Mouse (Mus musculus): ENCODE data around the gene Lenep.
"Not testable (repeated sequence)": the region's sequence is repeated elsewhere in the genome, so short reads cannot be mapped to it uniquely, and the experiment has no call there.

Gene Lenep

DNA sequence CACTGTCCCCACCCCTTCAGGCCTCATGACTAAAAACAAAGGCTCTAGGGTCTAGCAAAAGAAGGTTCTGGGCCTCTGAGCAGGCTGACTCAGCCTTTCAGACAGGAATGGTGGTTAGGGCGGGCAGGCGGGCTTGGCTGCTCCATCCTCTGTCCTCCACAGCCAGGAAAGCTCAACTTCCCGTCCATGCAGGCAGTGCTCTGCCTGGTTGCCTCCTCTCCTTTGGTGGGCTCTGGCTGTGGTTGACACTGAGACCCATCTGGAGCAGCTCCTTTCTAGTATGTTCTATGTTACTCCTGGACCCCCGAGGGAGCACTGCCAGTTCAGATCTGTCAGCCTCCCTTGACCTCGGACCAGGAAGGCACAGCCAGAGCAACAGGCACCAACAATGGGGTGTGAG is at the start of gene Lenep:
Lenep (minus strand) TSS at position 101 of the 400 bp plus-strand sequence.
- DNase-seq: no peak

DNA sequence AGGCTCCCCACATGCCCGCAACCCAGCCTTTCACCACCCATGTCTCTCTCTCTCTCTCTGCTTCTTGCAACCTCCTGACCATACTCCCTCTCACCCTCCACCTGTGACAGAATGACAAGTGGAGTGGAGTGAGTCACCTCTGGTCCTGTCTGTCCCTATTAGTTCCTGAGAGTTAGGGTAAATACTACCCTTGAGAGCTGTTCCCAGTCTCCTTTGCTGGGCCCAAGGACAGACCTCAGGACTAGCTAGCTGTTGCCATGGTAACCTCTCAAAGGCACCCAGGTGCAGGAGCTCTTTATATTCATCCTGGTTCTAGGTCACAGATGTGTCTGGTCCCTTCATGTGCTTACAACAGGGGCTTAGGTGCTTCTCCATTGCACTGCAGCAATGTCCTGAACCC is 49.3 kb upstream of the Lenep start:
- DNase-seq: no peak

DNA sequence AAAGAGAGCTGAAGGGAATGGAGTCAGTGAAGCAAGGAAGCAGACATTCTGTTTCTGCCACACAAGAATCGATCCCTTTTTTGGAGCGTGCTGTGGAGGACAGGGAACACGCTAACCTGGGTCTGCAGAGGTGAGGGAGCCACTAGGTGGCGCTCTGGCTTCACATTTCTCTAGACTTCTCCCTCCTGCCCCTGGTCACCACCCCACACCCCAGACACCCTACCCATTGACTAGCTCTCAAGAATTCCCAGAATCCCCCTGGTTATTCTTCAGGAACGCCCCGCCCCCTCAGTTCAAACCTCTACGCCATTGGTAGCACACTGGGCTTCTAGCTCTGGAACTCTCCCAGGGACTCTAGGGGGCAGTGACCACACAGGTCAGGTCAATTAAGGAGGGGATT is 46.9 kb upstream of the Lenep start:
- DNase-seq: peak; percentile 84

DNA sequence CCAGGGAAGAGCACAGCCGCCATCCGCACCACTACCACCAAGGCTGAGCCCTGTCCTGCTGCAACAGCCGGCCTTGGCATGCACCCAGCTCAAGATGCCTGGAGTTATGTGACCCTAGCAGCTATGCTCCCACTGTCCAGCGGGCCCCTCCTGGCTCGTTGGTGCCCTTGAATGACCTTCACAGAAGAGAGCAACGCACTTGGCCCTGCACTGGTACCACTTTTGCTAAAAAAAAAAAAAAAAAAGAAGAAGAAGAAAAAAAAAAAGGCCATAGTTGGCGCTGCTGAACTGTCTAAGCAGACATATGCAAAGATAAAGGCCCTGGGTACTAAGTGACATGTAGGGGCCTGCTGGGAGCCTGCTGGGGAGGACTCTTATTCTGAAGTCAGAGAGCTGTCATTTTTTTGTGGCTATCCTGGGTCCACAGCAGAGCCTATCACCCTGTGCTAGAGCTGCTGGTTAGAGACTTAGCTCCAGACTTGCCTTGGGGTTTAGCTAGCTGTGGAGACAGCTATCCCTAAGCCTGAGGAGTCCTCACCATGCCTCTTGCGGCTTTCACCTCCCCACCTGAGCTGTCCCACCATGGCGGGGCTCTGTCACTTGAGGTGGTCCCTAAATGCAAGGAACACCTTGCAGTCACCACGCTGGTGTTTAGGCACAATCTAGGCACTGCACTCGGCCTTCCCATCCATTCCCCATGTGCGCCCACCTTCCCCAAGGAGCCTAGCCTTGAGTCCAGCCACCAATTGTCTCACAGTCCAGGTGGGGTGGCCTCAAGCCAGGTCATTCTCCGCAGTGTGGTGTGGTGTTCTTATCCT is 46.3 kb upstream of the Lenep start:
- peak; percentile 52 for DNase-seq

GRCm38 (mm10) chr3:89440691-89441090 is 38.1 kb upstream of the Lenep start:
- DNase-seq: no peak

- DNase-seq: no peak
Measured at GRCm38 (mm10) chr3:89437269-89437668, 34.7 kb upstream of the Lenep start.

- peak; percentile 85 for DNase-seq
Measured at GRCm38 (mm10) chr3:89436176-89437113, 33.9 kb upstream of the Lenep start, which contains the start of gene Pbxip1. Pbxip1 (plus strand) TSS chr3:89436706.

- no peak for DNase-seq
Measured at GRCm38 (mm10) chr3:89435041-89435440, 32.4 kb upstream of the Lenep start.

GRCm38 (mm10) chr3:89434532-89434931 is 31.9 kb upstream of the Lenep start:
- DNase-seq: no peak

DNA sequence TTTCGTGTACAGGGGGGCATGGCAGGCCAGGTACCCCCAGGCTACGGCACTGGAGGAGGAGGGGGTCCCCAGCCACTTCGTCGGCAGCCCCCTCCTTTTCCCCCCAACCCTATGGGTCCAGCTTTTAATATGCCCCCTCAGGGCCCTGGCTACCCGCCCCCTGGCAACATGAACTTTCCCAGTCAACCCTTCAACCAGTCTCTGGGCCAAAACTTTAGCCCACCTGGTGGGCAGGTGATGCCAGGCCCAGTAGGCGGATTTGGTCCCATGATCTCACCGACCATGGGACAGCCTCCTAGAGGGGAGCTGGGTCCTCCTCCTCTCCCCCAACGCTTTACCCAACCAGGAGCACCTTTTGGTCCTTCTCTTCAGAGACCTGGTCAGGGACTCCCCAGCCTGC is 30.0 kb upstream of the Lenep start:
- no peak for DNase-seq

GRCm38 (mm10) chr3:89430171-89431159 is 27.9 kb upstream of the Lenep start, which contains the start of gene Pygo2:
Pygo2 (plus strand) TSS chr3:89430214.
- DNase-seq: peak; percentile 95

GRCm38 (mm10) chr3:89429021-89429420 is 26.4 kb upstream of the Lenep start:
- not testable (repeated sequence) for DNase-seq

DNA sequence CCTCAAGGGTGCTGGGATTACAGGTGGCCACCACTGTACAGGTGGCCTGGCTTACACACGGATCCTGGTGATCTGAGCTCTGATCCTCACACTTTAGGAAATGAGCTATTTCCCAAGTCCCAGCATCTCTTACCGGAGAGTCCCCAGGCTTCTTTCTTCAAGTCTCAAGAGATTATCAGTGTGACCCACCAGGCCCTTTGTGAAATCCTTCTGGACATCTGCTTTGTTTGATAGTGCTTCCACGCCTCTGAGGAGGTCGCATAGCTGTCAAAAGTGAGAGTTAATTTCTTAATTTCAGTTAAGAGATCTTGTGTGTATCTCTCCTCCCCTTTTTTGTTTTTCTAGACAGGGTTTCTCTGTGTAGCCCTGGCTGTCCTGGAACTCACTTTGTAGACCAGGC is 23.3 kb upstream of the Lenep start:
- peak; percentile 48 for DNase-seq

DNA sequence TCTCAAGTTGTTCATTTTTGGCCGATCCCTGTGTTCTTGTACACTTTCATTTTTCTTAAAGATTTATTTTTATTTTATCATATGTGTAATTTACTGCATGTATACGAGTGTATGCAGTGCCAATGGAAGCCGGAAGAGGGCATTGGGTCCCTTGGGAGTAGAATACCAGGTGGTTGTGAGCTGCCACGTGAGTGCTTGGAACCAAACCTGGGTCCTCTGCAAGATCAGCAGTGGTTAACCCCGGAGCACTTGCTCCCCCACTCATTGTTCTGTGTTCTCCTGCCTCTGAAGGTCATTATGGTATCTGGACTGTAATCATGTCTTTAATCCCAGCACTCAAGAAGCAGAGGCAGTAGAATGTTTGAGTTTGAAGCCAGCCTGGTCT is 22.5 kb upstream of the Lenep start:
- no peak for DNase-seq

- peak; percentile 76 for DNase-seq
Measured at GRCm38 (mm10) chr3:89424416-89425140, 22.0 kb upstream of the Lenep start.

GRCm38 (mm10) chr3:89422556-89423205 is 20.1 kb upstream of the Lenep start:
- DNase-seq: no peak

GRCm38 (mm10) chr3:89421810-89422473 is 19.3 kb upstream of the Lenep start:
- DNase-seq: peak; percentile 28

DNA sequence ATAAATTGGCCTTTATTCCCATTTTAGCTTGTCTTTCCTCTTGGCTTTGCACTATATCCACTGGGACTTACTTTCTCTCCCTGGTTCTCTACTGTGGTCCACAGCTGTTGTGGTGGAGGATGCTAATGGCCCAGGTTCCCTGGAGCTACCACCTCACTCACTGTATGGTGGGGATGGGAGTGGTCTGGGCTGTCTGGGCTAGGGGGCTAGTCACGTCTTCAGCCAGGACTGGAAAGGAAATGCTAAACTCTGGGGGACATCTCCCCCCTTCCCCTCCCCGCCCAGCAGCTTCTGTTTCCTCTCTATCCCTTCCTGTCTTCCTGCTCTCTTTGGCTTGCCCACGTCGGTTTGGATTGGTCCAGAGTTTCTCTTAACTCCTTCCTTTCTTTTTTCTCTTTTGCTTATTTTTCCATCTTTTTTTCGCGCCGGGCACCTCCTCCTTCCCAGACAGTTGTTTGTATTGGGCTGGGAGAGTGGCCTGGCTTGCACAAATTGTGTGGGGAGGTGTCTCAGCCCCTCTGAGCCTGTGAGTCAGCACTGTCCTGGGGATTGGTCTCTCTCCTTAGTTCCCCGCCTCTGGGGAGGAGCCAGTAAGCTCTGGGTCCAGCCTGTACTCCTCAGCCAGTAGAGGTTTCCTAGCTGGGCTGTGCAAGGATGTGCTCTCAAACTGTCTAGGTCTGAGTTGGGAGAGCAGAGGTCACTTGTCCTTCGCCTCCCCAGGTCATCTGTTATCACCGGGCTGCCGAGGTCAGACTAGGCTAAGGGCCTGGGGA is 18.6 kb upstream of the Lenep start:
- DNase-seq: peak; percentile 92

DNA sequence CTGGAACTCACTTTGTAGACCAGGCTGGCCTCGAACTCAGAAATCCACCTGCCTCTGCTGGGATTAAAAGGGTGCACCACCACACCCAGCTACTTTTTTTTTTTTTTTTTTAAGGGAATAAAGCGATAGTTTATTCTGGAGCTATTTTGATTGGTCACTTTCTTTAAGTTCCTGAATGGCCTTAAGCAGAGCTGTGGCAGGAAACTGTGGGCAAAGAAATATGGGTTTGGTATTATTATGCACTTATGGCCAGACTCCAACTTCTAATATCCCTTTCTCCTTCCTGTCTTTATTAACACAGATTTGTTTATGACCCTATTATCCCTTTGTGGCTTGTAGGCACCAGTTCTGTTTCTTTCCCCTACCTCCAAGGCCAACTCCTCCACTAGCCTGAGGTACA is 17.8 kb upstream of the Lenep start:
- DNase-seq: no peak

GRCm38 (mm10) chr3:89419981-89420380 is 17.4 kb upstream of the Lenep start:
- DNase-seq: no peak
